Mouse (Mus musculus) c-Kit-negative CD71-positive TER-119-positive erythroid progenitor cells, embryonic 14.5 days (primary cell): Measurements from ENCODE around the gene 4930447F04Rik.

ENCODE experiments used
- DNase-seq: peaks from one replicate; pipeline ENCODE4 v3.0.0-alpha.2; 2013; ENCODE audit warnings: low read depth, low spot score

4930447F04Rik gene

DNA sequence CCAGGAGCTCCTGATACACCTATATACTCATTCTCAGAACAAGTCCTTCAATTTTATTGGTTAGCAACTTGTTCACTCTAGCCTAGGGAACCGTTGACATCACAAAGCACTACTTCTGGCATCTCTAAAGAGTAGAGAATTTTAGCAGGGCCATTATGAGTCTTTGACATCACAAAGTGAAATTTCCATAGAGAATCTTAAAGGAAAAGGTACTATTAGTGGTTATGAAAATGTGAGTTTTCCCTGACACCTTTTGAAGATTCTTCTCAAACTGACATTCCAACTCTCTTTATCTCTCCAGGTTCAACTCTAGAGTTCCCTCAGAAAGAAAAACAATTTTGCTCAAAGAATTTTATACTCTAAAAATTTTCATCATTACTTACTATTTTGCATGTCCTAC, at the start of gene 4930447F04Rik:
TSS of gene 4930447F04Rik (minus strand) at position 101 of the 400 bp plus-strand sequence.
- no peak for DNase-seq
